Mouse (Mus musculus) fat pad, adult 2 months (tissue): ENCODE measurements around the gene Gins2.

Experiments
- DNase-seq: peaks from one replicate; pipeline ENCODE4 v3.0.0-alpha.2; 2011; ENCODE audit warnings: low read depth, low spot score; ENCODE audit errors: extremely low read depth

Gene Gins2

DNA sequence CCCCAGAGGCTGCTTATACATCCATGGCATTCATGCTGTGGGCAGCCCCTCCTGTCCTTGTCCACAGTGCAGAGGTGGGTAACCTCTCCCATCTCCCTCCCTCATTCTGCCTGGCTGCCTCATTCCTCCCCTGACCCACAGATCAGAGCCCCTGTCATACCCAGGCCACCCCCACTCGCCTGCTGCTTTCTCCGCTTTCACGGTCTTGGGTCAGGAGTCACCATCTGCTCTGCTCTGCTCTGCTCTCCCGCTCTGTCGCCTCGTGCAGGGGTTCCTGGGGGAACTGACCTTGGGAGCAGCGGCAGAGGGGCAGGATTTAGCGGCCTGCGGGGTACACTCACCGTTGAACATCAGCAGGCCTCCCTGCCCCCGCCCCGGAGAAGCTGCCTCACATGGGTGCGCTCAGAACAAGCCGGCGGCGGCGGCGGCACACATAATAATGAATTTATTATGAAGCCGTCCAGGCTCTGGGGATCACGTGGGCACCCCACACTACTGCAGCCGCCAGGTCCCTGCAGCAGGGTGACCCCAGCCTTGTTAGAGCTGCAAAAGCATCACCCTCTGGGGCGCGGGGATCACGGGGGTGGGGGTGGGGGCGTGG, 39.7 kb downstream of the Gins2 start:
- no peak for DNase-seq

DNA sequence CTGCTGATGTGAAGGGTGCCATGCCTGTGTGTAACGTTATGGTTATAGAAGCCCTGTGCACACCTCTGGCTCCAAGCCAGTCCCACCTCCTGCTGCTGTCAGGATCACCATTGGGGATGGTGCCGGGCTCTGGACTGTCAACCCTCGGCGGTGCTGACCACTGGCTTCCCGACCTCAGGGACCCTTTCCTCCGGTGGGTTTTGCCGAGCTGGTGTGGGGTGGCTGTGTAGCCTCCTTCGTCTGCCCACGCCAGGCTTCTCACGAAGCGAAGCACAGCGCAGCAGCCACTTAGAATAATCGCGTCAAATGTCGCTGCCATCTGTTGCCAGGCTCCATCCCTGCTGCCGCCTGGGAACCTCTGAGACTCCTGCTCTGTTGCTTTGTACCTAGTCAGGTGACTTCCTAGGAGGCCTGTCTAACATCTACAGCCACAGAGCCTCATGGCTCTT, 40.8 kb downstream of the Gins2 start:
- no peak for DNase-seq

DNA sequence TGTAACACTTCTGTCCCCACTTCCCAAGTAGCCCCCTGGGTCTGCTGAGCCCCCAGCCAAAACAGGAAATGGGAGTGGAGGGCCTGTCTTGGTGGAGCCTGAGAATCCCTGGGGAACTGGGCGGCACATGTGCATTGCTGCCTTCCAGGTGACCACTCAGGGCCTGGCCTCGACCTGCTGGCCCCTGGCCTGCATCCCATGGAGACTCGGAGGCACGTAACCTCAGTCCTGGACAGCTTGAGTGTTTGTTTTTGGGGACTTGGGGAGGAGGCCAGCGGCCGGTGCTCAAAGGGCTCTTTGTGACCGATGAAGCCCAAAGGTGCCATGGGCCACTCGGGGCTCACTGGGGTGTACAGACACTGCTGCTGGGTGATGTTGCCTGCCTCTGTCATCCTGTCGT, 41.5 kb downstream of the Gins2 start:
- DNase-seq, result no peak

DNA sequence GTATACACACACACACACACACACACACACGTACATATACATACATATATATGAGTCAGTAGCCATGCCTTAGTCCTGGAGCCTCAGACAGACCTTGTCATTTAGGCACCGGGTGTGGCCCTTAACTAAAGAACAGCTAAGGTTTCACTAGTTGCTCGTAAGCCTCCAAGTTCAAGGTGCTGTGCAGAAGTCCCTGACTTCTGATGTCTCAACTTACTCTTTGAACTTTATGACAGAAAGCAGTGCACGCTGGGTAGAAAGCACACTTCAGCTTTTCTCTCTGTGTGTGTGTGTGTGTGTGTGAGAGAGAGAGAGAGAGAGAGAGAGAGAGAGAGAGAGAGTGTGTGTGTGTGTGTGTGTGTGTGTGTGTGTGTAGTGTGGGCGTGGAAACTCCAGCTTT, 44.9 kb downstream of the Gins2 start:
- DNase-seq, result no peak

GRCm38 (mm10) chr8:120543416-120544055, 45.6 kb downstream of the Gins2 start:
- DNase-seq, result no peak

DNA sequence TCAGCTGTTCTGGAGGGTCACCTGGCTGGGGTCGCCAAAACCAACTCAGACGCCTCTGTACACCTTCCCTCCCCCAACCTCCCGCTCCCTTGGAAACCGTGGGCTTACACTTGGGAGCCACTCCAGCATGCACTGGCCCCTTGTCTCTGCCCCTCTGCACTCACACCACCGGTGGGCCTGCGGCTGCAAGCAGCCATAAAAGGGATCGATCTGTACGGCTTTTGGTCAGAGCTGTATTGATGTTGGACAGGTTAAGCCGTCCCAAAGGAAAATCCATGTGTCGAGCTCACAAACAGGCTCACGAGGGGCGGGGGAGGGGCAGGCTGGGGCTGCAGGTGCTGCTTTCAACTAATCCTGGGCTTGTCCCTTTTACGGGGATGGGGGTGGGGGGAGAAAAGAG, 46.1 kb downstream of the Gins2 start:
- DNase-seq, result no peak

GRCm38 (mm10) chr8:120539775-120540625, 49.1 kb downstream of the Gins2 start:
- no peak for DNase-seq

DNA sequence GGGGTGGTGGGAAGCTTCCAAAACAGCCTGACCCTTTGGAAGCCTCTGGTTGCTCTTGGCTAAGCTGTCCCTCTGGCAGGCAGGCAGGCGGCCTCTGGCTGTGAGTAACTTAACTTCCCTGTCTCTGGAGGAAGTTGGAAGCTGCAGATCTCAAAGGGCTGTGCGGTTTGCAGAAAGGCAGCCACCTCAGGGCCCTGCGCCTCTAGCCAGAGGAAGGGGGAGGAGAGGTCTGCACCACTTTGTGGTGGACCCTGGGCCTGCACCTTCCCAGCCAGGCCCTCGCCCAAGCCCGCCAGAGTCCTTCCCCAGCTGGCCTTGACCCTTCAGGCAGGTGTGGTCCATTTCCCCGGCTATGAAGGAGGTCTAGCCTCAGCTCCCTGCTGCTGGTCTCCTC, 49.7 kb downstream of the Gins2 start:
- DNase-seq, result no peak

DNA sequence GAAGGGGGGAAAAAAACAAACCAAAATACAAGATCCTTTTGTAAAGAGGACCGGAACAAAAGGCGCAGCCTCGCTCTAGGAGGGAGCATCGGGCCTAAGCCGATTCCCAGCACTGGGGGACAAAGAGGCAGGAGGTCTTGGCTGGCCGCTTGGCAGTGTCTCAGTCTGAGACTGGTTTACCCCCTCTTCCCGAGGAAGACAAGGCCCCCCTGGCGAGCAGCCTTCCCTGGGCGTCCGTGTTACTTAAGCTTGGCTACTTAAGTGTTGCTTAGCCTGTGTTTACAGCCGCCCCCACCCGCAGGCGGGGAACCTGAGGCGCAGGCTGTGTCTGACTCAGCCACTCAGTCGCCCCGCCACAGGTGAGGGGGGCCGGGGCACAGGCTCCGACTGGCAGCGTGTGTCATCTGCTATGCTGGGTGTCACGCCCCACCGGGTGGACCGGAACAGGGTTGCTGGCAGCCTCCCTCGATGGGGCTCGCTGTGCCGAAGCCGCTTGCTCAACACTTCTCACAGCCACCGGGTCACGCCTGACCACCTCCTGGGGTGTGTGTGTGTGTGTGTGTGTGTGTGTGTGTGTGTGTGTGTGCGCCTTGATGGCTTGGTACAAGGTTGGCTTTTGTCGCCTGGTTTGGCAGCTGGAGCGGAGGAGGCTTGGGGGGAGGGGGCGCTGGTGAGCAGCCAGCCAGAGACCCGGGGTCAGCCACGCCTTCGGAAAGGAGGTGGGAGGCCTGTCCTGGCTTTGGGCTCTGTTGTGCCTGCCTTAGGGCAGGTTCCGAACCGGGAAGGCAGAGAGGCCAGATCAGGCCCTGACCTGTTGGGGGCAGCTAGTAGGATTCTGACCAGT, 50.5 kb downstream of the Gins2 start:
- no peak for DNase-seq

GRCm38 (mm10) chr8:120537818-120538396, 51.2 kb downstream of the Gins2 start:
- no peak for DNase-seq

- DNase-seq, result no peak
These were observed 51.8 kb downstream of the Gins2 start for GRCm38 (mm10) chr8:120537207-120537817.

- DNase-seq, result no peak
These were observed 52.5 kb downstream of the Gins2 start for GRCm38 (mm10) chr8:120536306-120537206.

GRCm38 (mm10) chr8:120535452-120536305, 53.4 kb downstream of the Gins2 start:
- no peak for DNase-seq

DNA sequence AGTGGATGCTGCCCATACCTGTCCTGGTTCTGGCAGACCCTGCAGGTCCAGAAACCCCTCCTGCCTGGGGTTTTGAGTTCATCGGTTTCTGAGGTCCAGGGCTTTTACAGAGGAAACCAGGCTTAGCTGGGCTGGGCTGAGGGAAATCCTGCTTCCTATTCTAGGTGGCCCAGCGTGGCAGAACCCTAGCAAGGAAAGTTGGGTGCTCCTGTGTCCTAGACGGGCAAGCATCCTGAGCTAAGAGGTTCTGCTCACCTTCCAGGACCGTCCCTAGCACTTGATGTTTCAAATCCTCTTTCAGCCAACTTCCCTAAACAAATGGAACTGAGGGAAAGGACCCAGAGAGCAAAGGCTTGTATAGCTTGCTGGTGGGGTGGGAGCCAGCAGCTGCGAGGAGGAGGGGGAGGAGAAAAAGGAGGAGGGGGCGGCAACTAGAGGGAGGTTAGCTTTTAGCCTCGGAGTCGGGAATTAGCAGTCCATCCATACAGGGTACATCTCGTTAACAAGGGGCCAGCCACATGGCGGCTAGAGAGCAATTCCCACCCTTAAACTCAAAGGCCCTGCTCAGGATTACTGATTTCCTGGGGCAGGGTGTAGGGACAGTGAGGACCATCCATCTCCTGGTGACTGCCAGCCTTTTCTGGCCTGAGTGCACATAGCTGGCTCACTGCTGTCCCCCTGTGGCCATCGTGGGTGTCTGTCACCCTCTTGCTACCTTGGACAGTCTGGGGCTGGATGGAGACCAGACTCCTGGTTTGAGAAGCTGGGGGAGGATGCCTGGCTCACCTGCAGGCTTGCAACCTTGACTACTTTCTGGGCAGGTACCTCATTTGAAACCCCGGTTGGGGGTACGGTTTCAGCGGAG, 54.4 kb downstream of the Gins2 start:
- DNase-seq, result no peak

- DNase-seq, result no peak
These were observed 55.0 kb downstream of the Gins2 start for GRCm38 (mm10) chr8:120534080-120534479.

GRCm38 (mm10) chr8:120533380-120533779, 55.7 kb downstream of the Gins2 start:
- DNase-seq, result no peak

- no peak for DNase-seq
These were observed 56.4 kb downstream of the Gins2 start for GRCm38 (mm10) chr8:120532517-120533215.
